Mouse (Mus musculus) T-cell, adult 2 months (primary cell): ENCODE measurements around the gene Gm10277.
A peak's percentile ranks its signal among the peaks of the same experiment; 100 is the strongest.
"Not testable (repeated sequence)": the region's sequence is repeated elsewhere in the genome, so short reads cannot be mapped to it uniquely, and the experiment has no call there.

Source experiments
- DNase-seq: peaks from one replicate; pipeline ENCODE4 v3.0.0; 2022; ENCODE audit warnings: low spot score

Gm10277 gene

DNA sequence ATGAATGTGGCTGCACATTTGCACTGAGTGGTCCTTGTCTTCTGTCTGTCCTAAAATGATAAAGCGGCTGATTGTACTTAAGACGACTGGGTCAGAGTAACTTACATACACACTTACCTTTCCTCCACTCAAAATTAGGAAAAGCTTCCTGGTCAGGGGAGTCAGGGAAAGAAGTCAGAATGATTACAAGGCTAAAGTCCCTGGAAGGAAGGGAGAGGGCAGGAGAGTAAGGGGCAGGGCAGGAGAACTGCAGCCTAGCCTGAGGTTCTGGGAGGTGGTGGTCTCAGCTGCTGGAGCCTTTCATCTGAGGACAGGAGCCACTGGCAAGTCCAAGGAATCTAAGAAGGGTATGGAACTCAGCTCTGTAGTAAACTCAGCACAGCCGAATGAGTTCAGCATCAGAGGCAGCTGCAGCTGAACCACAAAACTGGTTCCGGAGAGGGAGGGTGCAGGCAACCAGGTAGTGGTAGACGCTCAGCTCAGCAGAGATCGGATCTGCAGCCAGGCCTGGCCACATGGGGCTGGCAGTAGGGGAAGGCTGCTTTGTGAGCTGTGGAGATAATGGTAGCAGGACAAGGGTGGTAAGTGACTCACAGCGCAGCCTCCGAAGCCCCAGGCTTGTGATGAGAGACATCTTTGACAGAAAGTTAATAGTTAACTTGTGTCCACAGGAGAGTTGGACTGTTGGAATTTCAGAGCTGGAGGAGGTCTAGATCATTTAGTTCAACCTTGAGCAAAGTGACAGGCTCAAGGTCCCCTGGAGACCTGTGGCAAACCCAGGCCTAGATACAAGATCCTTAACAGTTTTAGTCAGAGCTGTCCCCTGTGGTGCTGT is 15.5 kb downstream of the Gm10277 start:
- DNase-seq: no peak

DNA sequence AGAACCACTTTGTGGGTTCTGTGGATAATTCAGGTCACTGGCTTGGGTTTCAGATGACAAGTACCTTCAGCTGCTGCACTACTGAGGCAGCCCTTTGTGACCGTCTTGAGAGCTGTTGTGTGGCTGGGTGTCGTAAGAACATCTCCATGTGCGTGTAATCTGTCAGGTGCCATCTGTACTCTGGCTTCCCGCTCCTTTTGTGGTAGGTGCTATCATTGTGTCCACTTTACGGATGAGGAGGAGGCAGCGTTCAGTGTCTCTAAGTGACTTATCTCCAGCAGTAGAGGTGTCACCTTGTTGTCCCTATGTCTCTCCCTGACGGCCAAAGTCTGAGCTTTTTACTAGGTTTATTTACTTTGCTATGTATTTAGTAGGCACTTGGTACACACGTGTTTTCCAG is 17.2 kb downstream of the Gm10277 start:
- no peak for DNase-seq

DNA sequence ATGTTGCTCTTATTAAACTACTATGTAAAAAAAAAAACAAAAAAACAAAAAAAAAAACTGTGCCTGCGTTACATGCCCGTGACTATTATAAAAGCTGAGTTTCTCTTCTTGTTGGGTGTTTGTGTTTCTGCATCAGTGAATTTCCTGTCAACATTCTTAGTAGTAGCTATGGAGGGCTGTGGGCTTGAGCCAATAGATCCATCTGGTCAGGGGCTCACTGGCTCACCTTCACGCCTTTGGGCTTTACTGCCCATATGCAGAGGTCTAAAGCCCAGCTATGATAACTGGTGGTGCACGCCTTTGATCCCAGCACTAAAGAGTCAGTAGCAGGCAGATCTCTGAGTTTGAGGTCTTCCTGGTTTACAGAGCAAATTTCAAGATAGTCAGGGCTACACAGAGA is 18.1 kb downstream of the Gm10277 start:
- no peak for DNase-seq

- DNase-seq: peak; percentile 42
Measured at GRCm38 (mm10) chr11:77766351-77767001, 21.1 kb downstream of the Gm10277 start.

DNA sequence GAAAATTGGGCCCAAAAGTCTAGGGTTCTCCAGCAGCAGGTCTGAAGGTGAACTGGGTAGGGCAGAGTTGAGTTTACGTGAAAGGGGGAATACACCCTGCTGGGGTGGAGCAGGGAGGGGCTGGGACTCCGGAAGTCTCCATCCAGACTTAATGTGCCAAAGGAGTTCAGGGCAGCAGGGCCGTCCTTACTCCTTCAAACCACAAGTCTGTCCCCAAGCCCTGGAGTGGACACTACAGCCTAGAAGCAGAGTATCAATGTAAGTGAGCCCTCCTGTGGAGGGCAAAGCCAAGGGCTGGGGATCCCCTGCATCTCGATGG is 22.1 kb downstream of the Gm10277 start:
- no peak for DNase-seq

DNA sequence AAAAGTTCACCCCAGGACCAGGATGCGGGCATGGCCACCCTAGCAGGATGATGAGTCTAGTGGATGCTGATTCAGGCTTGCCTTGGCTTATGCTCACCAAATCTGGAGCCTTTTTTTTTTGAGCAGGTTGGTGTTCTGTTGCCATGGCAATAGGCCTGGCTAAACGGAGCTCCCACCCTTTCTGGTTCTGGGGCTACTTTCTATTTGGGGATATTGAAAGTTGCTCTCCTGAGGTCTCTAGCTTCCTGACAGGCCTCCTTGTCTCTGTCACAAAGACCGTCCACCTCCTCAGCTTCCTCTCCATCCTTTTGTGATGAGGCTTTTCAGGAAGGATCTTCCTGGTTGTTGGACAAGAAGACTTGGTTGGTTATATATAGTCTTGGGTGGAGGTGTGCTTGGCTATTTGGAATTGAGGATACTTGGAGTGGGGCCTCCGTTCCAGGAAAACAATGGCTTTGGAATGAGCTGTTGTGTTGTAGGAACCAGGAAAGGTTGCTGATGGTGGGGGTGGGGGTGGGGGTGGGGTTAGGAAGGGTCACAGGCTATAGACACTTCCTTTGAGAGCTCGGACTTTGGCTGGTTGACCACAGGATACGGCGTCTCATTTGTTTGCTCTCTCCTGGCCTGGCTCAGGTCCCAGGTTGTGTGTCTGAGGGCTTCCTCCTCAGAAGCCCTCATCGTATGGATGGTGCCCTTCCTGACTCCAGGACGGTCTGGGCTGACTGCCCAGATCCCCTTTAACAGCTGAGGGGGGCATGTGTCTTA is 22.7 kb downstream of the Gm10277 start:
- DNase-seq: no peak

DNA sequence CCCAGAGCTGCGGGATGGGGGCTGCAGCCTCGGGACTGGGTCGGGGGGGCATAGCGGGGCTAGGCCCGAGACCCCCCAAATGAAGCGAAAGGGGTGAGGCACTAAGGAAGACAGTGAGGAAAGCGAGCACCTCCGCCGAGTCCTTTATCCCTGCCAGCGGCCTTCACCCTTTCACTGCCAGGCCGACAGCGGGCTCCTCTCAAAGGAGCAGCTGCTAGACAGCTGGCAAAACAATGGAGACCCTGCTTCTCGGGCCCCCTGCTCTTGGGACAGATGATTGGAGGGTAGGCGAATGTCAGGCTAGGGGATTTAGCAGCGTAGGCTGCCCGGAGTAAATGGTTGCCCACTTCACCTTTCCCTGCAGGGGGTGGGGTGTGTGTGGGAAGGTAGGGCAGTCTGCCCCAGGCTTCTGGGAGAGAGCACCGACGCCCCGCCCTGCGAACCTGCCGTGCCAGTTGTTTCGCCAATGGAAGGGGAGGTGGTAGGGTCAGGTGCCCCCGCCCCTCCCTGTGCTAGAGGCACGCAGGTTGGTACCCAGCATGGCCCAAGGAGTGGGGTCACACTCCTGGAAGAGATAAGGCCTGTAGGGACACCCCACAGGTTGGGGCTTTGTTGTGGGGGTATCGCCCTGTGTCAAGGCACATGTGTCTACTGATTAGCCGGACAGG is 23.7 kb downstream of the Gm10277 start:
- no peak for DNase-seq

DNA sequence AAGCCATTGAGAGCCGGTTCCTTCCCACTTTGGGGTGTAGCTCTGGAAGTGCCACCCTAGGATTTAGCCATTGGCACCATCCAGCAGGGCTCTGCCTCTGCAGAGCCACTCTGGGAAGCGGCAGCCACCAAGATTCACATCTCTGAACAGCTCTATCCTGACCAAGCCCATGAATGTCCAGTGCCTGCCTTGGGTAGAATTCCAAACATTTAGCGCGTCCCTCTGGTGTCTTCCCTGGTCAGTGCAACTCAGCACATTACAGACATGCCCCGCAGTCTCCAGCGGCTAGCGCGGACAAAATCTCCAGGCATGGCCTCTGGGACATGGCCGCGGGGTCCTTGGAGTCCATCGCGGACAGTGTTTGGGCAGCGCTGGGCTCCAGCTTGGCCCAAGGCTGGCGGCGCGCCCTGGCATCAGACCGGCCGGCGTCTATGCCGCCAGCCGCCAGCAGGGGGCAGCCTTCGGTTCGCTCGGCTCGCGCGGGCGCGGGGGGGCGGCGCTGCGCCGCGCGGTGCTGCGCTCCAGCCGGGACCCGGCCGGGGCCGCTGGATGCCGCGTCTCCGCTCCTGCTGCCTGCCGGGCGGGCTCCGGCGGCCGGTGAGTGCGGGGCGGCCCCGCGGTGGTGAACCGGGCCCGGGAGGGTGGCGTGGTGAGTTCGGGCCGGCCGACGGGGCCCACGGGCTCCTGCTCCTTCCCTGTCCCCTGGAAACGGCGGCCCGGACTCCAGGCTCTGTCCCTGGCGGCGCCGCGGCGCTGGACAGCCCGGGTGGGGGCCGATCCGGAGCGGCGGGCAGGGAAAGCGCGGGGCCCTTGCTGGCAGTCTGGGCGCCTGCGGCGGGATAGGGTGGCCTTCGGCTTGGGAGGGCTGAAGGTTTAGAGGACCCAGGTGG is 24.5 kb downstream of the Gm10277 start, which contains the start of gene Myo18a:
Gene Myo18a, plus strand, starts transcription at position 464 of the 890 bp plus-strand sequence.
- DNase-seq: peak; percentile 77

- DNase-seq: no peak
Measured at GRCm38 (mm10) chr11:77760031-77760430, 27.5 kb downstream of the Gm10277 start.

- DNase-seq: no peak
Measured at GRCm38 (mm10) chr11:77753469-77753868, 34.1 kb downstream of the Gm10277 start.

DNA sequence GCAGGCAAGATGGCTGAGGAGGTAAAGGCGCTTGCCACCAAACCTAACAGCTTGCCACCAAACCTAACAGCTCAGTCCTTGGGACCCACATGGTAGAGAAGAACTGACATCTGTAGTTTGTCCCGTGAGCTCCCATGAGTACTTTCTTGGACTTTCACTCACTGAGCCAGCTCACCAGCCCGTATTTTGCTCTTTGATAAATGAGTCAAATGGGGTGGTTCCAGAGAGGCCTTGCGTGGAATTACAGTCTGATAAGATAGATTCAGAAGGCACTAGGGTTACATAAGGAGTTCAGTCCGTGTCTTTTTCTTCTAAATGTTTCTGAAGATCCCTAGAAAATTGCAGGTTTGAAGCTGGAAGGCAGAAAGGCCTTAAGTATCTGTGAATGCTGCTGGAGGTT is 35.0 kb downstream of the Gm10277 start:
- no peak for DNase-seq

GRCm38 (mm10) chr11:77748996-77749395 is 38.6 kb downstream of the Gm10277 start:
- DNase-seq: no peak

- not testable (repeated sequence) for DNase-seq
Measured at GRCm38 (mm10) chr11:77747103-77747502, 40.4 kb downstream of the Gm10277 start.

GRCm38 (mm10) chr11:77746652-77747051 is 40.9 kb downstream of the Gm10277 start:
- no peak for DNase-seq

DNA sequence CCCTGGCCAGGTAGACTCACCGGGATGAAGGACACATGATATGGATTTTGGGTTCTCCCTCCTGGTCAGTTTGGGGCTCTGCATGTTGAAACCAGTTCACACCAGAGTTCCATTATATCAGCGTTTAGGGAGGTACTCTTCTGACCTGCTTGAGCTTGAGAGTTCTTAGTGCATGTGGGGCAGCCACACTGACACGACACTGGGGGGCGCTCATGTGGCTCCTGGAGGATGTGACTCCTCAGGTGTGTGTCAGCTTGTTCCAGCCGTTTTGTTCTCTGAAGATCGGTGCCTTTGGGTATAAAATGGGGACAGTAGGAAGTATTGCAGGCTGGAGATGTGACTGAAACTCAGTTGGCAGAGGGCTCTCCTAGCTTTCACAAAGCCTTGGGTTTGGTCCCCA is 43.6 kb downstream of the Gm10277 start:
- peak; percentile 42 for DNase-seq

DNA sequence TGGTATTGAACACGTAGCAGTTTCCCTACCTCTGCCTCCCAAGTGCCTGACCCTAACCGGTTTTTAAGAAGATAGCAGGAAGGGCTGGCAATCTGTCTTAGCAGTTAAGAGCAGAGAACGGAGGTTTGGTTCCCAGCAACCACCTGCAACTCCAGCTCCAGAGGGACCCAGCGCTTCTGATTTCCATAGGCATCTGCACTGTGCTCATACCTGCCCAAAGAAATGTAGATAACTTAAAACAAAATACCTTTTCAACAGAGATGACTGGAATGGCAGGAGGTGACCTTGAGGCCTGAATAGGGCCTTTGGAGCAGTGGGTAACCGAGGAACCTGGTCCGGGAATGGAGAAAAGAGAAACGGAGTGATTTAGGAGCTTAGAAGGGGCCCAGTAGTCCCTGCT is 49.0 kb downstream of the Gm10277 start:
- DNase-seq: no peak

- peak; percentile 51 for DNase-seq
Measured at GRCm38 (mm10) chr11:77737289-77737688, 50.3 kb downstream of the Gm10277 start.
